Comparison of ENCODE assay signal across 8 mouse cellular contexts in the genomic region with DNA sequence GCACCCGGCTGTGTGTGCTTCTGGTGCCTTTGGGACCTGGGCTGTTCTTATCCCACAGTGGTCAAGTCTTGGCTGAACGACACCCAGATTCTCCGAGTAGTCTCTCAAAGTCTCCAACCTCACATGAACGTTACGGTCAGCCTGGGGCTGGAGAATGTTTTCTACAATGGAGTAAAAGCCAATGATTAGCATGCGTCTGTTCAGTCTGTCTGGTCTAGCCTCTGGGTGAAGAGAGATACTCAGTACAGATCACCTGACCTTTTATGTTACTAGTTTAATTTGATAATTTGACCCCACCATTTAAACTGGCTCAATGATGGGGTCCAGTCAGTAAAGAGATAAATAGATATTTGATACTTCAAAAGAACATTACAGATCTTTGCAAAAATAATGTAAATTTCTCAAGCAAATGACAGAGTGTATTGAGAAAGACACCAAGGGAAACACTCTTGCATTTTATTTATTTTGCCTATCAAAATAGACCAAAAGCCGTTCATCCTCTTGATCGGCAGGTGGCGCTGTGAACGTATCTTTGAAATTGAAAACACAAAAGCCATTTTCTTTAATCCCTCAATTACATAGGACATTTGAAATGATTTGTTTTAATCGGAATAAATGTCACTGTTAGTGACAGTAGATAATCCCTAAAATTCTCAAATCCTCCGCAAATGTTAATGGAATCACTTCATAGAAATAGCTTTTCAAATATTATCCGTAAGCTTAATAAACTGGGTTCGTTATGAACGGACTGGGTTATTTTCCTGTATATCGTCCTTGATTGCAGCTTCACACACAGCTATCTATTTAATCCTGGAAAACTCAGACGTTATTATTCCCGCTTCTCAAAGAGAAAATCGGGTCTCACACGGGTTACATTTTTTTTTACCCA. TPM values are rescaled to one million over a fixed set of nuclear protein-coding genes. Genes with fewer than 3 reads are reported as not detected.
DNase-seq lines count a peak whose midpoint lies in the region; ATAC-seq lines count a peak whose summit lies in the region.

No protein-coding gene starts in this region.

- no peaks in the 10 kb centered on the region for H3K4me1 ChIP-seq in limb, embryonic 11.5 days (ENCODE audit: control insufficient read depth, insufficient read depth, low read length)
- H3K4me1 ChIP-seq in midbrain, embryonic 12.5 days, result peaks cover 19% of the 10 kb centered on the region

- H3K4me3 ChIP-seq in limb, embryonic 11.5 days (ENCODE audit: low read depth, low read length), result peak overlapping the region; percentile 14; the same call in 1 of the 2 replicates
- peak overlapping the region; percentile 33 for H3K4me3 ChIP-seq in midbrain, embryonic 12.5 days

- H3K27ac ChIP-seq in limb, embryonic 11.5 days (replicated peaks; ENCODE audit: low read depth, low read length), result no peak overlapping the region
- H3K27ac ChIP-seq in midbrain, embryonic 12.5 days (replicated peaks), result peak overlapping the region; percentile 75

- no peak overlapping the region for H3K9ac ChIP-seq in limb, embryonic 11.5 days (ENCODE audit: low read length)
- no peak overlapping the region; the same call in 1 of the 2 replicates for H3K9ac ChIP-seq in midbrain, embryonic 12.5 days (replicated peaks)

- 31% methylated on average over 20 of the region's 20 CpGs for WGBS in limb, embryonic 11.5 days
- WGBS in midbrain, embryonic 12.5 days, result 17% methylated on average over 20 of the region's 20 CpGs

- peak overlapping the region; percentile 43 for H3K4me2 ChIP-seq in limb, embryonic 11.5 days (ENCODE audit: low read depth, severe bottlenecking)
- peak overlapping the region; percentile 50 for H3K4me2 ChIP-seq in midbrain, embryonic 12.5 days (replicated peaks)

- no peaks in the 10 kb centered on the region for H3K36me3 ChIP-seq in limb, embryonic 11.5 days (ENCODE audit: control insufficient read depth, insufficient read depth, low read length)
- no peaks in the 10 kb centered on the region for H3K36me3 ChIP-seq in midbrain, embryonic 12.5 days

- peak; percentile 79 for ATAC-seq in frontal cortex, adult (ENCODE audit: low TSS enrichment)
- ATAC-seq in inflammation-experienced regulatory T-cells, adult 6 months, result peak; percentile 51
- ATAC-seq in limb, embryonic 11.5 days (ENCODE audit: insufficient number of reproducible peaks, low FRiP score, low TSS enrichment, low read depth), result no peak
- ATAC-seq in midbrain, embryonic 12.5 days (ENCODE audit: low FRiP score, low read depth), result peak; percentile 36; the same call in 1 of the 2 replicates

- H3K27me3 ChIP-seq in limb, embryonic 11.5 days (ENCODE audit: control insufficient read depth, insufficient read depth, low read length), result no peaks in the 10 kb centered on the region
- no peaks in the 10 kb centered on the region for H3K27me3 ChIP-seq in midbrain, embryonic 12.5 days

- peak; percentile 50 for DNase-seq in ovary, postnatal 14 days (ENCODE audit: low spot score)
- DNase-seq in ovary, postnatal 10 days (ENCODE audit: low spot score), result no peak
- DNase-seq in cerebellum, adult 9-10 months, result peak; percentile 60
- DNase-seq in limb, embryonic 11.5 days (ENCODE audit: low spot score), result peak; percentile 74
- peak; percentile 20 to 76 for DNase-seq in spleen, postnatal 4 days (ENCODE audit: low spot score in 2 of 2)

- H3K9me3 ChIP-seq in limb, embryonic 11.5 days (ENCODE audit: control insufficient read depth, low read length), result no peaks in the 10 kb centered on the region
- H3K9me3 ChIP-seq in midbrain, embryonic 12.5 days, result no peaks in the 10 kb centered on the region

RNA-seq across cellular contexts. Expression of gene Agr3, which starts 29.3 kb away (rescaled TPM):
- not detected for polyA plus RNA-seq in inflammation-experienced regulatory T-cells, adult 6 months (2017; shearing (Covaris generic))
- polyA plus RNA-seq in limb, embryonic 11.5 days (2014; fragmentation: Nextera tagmentation; extraction: Ambion mirVana), result 0.24 TPM in 1 of 2 replicates, not detected in the other
- polyA plus RNA-seq in midbrain, embryonic 12.5 days (2016; fragmentation: Nextera tagmentation; extraction: Ambion mirVana), result not detected in 2 replicates
